Mouse (Mus musculus): ENCODE measurements around the gene Rps21. TPM values are rescaled to one million over a fixed set of nuclear protein-coding genes. Genes with fewer than 3 reads are reported as not detected.

Gene Rps21
- total RNA-seq, 2 experiments from 2014 or later = 390 to 412 TPM

GRCm38 (mm10) chr2:180276851-180277259 lies 19.7 kb downstream of the Rps21 start:
- ATAC-seq (replicated peaks; ENCODE audit: low FRiP score, poor library complexity, severe bottlenecking) = no peak

GRCm38 (mm10) chr2:180277773-180278320 lies 20.7 kb downstream of the Rps21 start:
- ATAC-seq (replicated peaks; ENCODE audit: low FRiP score, poor library complexity, severe bottlenecking) = no peak

GRCm38 (mm10) chr2:180279321-180279720 lies 22.1 kb downstream of the Rps21 start:
- no peak for ATAC-seq (replicated peaks; ENCODE audit: low FRiP score, poor library complexity, severe bottlenecking)

GRCm38 (mm10) chr2:180288966-180289365 lies 31.8 kb downstream of the Rps21 start:
- ATAC-seq (replicated peaks; ENCODE audit: low FRiP score, poor library complexity, severe bottlenecking) = no peak

- ATAC-seq (replicated peaks; ENCODE audit: low FRiP score, poor library complexity, severe bottlenecking) = no peak
These were observed 32.4 kb downstream of the Rps21 start, which contains the start of gene Rbbp8nl for GRCm38 (mm10) chr2:180289440-180290108. TSS of gene Rbbp8nl (minus strand) at chr2:180289879.

- ATAC-seq (replicated peaks; ENCODE audit: low FRiP score, poor library complexity, severe bottlenecking) = no peak
These were observed 33.3 kb downstream of the Rps21 start for GRCm38 (mm10) chr2:180290503-180290902.

GRCm38 (mm10) chr2:180291566-180291965 lies 34.4 kb downstream of the Rps21 start:
- ATAC-seq (replicated peaks; ENCODE audit: low FRiP score, poor library complexity, severe bottlenecking) = no peak

- no peak for ATAC-seq (replicated peaks; ENCODE audit: low FRiP score, poor library complexity, severe bottlenecking)
These were observed 34.8 kb downstream of the Rps21 start for GRCm38 (mm10) chr2:180292026-180292425.

- no peak for ATAC-seq (replicated peaks; ENCODE audit: low FRiP score, poor library complexity, severe bottlenecking)
These were observed 35.7 kb downstream of the Rps21 start for GRCm38 (mm10) chr2:180292906-180293305.

GRCm38 (mm10) chr2:180300252-180300651 lies 43.1 kb downstream of the Rps21 start:
- ATAC-seq (replicated peaks; ENCODE audit: low FRiP score, poor library complexity, severe bottlenecking) = no peak

GRCm38 (mm10) chr2:180300771-180301170 lies 43.6 kb downstream of the Rps21 start:
- ATAC-seq (replicated peaks; ENCODE audit: low FRiP score, poor library complexity, severe bottlenecking) = no peak

- no peak for ATAC-seq (replicated peaks; ENCODE audit: low FRiP score, poor library complexity, severe bottlenecking)
These were observed 45.0 kb downstream of the Rps21 start for GRCm38 (mm10) chr2:180302201-180302600.

GRCm38 (mm10) chr2:180303468-180303867 lies 46.3 kb downstream of the Rps21 start:
- no peak for ATAC-seq (replicated peaks; ENCODE audit: low FRiP score, poor library complexity, severe bottlenecking)

- ATAC-seq (replicated peaks; ENCODE audit: low FRiP score, poor library complexity, severe bottlenecking) = no peak
These were observed 47.4 kb downstream of the Rps21 start for GRCm38 (mm10) chr2:180304554-180304953.

- ATAC-seq (replicated peaks; ENCODE audit: low FRiP score, poor library complexity, severe bottlenecking) = no peak
These were observed 48.3 kb downstream of the Rps21 start for GRCm38 (mm10) chr2:180305490-180305889.

GRCm38 (mm10) chr2:180306009-180306408 lies 48.8 kb downstream of the Rps21 start:
- no peak for ATAC-seq (replicated peaks; ENCODE audit: low FRiP score, poor library complexity, severe bottlenecking)

GRCm38 (mm10) chr2:180306423-180307168 lies 49.4 kb downstream of the Rps21 start:
- ATAC-seq (replicated peaks; ENCODE audit: low FRiP score, poor library complexity, severe bottlenecking) = no peak

GRCm38 (mm10) chr2:180307680-180308079 lies 50.5 kb downstream of the Rps21 start:
- no peak for ATAC-seq (replicated peaks; ENCODE audit: low FRiP score, poor library complexity, severe bottlenecking)
